Mouse (Mus musculus) Muller cell, postnatal 12 days (primary cell): ENCODE results near the gene Net1.
"Not testable (repeated sequence)": the region's sequence is repeated elsewhere in the genome, so short reads cannot be mapped to it uniquely, and the experiment has no call there.

Experiments used
- DNase-seq: peaks from one replicate; pipeline ENCODE4 v3.0.0-alpha.2; 2015; ENCODE audit errors: inconsistent ontology term

Net1 gene

GRCm38 (mm10) chr13:3891479-3892087 is 26.4 kb downstream of the Net1 start:
- peak; percentile 17 for DNase-seq

GRCm38 (mm10) chr13:3890061-3890460 is 28.0 kb downstream of the Net1 start:
- DNase-seq = no peak

- no peak for DNase-seq
Measured at GRCm38 (mm10) chr13:3889111-3889510, 28.9 kb downstream of the Net1 start.

GRCm38 (mm10) chr13:3886663-3887062 is 31.4 kb downstream of the Net1 start:
- no peak for DNase-seq

- no peak for DNase-seq
Measured at GRCm38 (mm10) chr13:3877679-3878220, 40.3 kb downstream of the Net1 start.

- DNase-seq = no peak
Measured at GRCm38 (mm10) chr13:3877185-3877584, 40.8 kb downstream of the Net1 start.

- DNase-seq = no peak
Measured at GRCm38 (mm10) chr13:3876448-3876847, 41.6 kb downstream of the Net1 start.

- DNase-seq = no peak
Measured at GRCm38 (mm10) chr13:3872832-3873231, 45.2 kb downstream of the Net1 start.

GRCm38 (mm10) chr13:3869901-3870300 is 48.1 kb downstream of the Net1 start:
- no peak for DNase-seq

GRCm38 (mm10) chr13:3867158-3867557 is 50.9 kb downstream of the Net1 start:
- DNase-seq = no peak

- no peak for DNase-seq
Measured at GRCm38 (mm10) chr13:3866355-3867052, 51.5 kb downstream of the Net1 start.

GRCm38 (mm10) chr13:3865648-3866354 is 52.2 kb downstream of the Net1 start:
- DNase-seq = no peak

- DNase-seq = no peak
Measured at GRCm38 (mm10) chr13:3862922-3863580, 55.0 kb downstream of the Net1 start.

- DNase-seq = no peak
Measured at GRCm38 (mm10) chr13:3862325-3862724, 55.7 kb downstream of the Net1 start.

GRCm38 (mm10) chr13:3861251-3861650 is 56.8 kb downstream of the Net1 start:
- DNase-seq = no peak

- no peak for DNase-seq
Measured at GRCm38 (mm10) chr13:3856252-3856651, 61.8 kb downstream of the Net1 start.

GRCm38 (mm10) chr13:3854856-3855255 is 63.2 kb downstream of the Net1 start:
- no peak for DNase-seq

- not testable (repeated sequence) for DNase-seq
Measured at GRCm38 (mm10) chr13:3853648-3854333, 64.2 kb downstream of the Net1 start, which contains the start of gene Calm5. Calm5 (plus strand) TSS chr13:3854173.

GRCm38 (mm10) chr13:3850330-3850729 is 67.7 kb downstream of the Net1 start:
- no peak for DNase-seq

- DNase-seq = not testable (repeated sequence)
Measured at GRCm38 (mm10) chr13:3840662-3841061, 77.4 kb downstream of the Net1 start.

- not testable (repeated sequence) for DNase-seq
Measured at GRCm38 (mm10) chr13:3837312-3837807, 80.7 kb downstream of the Net1 start, which contains the start of gene Calm4. Calm4 (plus strand) TSS chr13:3837757.
